Mouse (Mus musculus): ENCODE data around the gene Rbfox1. TPM values are rescaled to one million over a fixed set of nuclear protein-coding genes. Genes with fewer than 3 reads are reported as not detected.
A peak's percentile ranks its signal among the peaks of the same experiment; 100 is the strongest.

The Rbfox1 gene
- polyA plus RNA-seq, 1 experiment from 2014 or later: 276 TPM

GRCm38 (mm10) chr16:7352808-7353207 is 1467.7 kb downstream of the Rbfox1 start:
- no peak overlapping the region for H3K9ac ChIP-seq (ENCODE audit: low read depth, low read length)
- no peaks in the 10 kb centered on the region for H3K27me3 ChIP-seq (replicated peaks; ENCODE audit: control insufficient read depth, insufficient read depth, low read length)
- H3K4me2 ChIP-seq (ENCODE audit: low read length): no peak overlapping the region
- H3K9me3 ChIP-seq (ENCODE audit: control insufficient read depth, low read length): no peaks in the 10 kb centered on the region
- H3K36me3 ChIP-seq (ENCODE audit: control insufficient read depth, insufficient read depth, low read length): no peaks in the 10 kb centered on the region
- peaks cover 3% of the 10 kb centered on the region for H3K4me1 ChIP-seq (ENCODE audit: control insufficient read depth, insufficient read depth, low read depth, low read length)
- 59% methylated on average over 16 of the region's 16 CpGs for WGBS
- no peak overlapping the region for H3K4me3 ChIP-seq (ENCODE audit: low read length)
- ATAC-seq: peak; percentile 48; the same call in 1 of the 2 replicates
- peak overlapping the region; percentile 20; the same call in 1 of the 2 replicates for H3K27ac ChIP-seq (ENCODE audit: low read depth, low read length)

- Histone ChIP-seq H3K4me1 (ENCODE audit: control insufficient read depth, insufficient read depth, low read depth, low read length) (peaks cover 3% of the 10 kb centered on the region), H3K4me2 (ENCODE audit: low read length) (no peak overlapping the region), H3K27ac (ENCODE audit: low read depth, low read length) (no peak overlapping the region), H3K27me3 (replicated peaks; ENCODE audit: control insufficient read depth, insufficient read depth, low read length) (no peaks in the 10 kb centered on the region), H3K36me3 (ENCODE audit: control insufficient read depth, insufficient read depth, low read length) (no peaks in the 10 kb centered on the region), H3K9me3 (ENCODE audit: control insufficient read depth, low read length) (no peaks in the 10 kb centered on the region), H3K9ac (ENCODE audit: low read depth, low read length) (no peak overlapping the region), H3K4me3 (ENCODE audit: low read length) (no peak overlapping the region)
- ATAC-seq: no peak
- WGBS: 61% methylated on average over 4 of the region's 4 CpGs
Measured at GRCm38 (mm10) chr16:7354116-7354515, 1469.0 kb downstream of the Rbfox1 start.

GRCm38 (mm10) chr16:7359043-7359442 is 1473.9 kb downstream of the Rbfox1 start:
- H3K27me3 ChIP-seq (replicated peaks; ENCODE audit: control insufficient read depth, insufficient read depth, low read length): no peaks in the 10 kb centered on the region
- H3K27ac ChIP-seq (ENCODE audit: low read depth, low read length): no peak overlapping the region
- H3K4me1 ChIP-seq (ENCODE audit: control insufficient read depth, insufficient read depth, low read depth, low read length): no peaks in the 10 kb centered on the region
- no peaks in the 10 kb centered on the region for H3K9me3 ChIP-seq (ENCODE audit: control insufficient read depth, low read length)
- WGBS: 46% methylated on average over 5 of the region's 5 CpGs
- H3K4me2 ChIP-seq (ENCODE audit: low read length): no peak overlapping the region
- no peak for ATAC-seq
- no peak overlapping the region for H3K9ac ChIP-seq (ENCODE audit: low read depth, low read length)
- no peak overlapping the region for H3K4me3 ChIP-seq (ENCODE audit: low read length)
- no peaks in the 10 kb centered on the region for H3K36me3 ChIP-seq (ENCODE audit: control insufficient read depth, insufficient read depth, low read length)

GRCm38 (mm10) chr16:7360706-7361105 is 1475.6 kb downstream of the Rbfox1 start:
- Histone ChIP-seq H3K4me3 (ENCODE audit: low read length) (no peak overlapping the region), H3K9ac (ENCODE audit: low read depth, low read length) (no peak overlapping the region), H3K4me2 (ENCODE audit: low read length) (no peak overlapping the region), H3K27me3 (replicated peaks; ENCODE audit: control insufficient read depth, insufficient read depth, low read length) (no peaks in the 10 kb centered on the region), H3K27ac (ENCODE audit: low read depth, low read length) (no peak overlapping the region), H3K36me3 (ENCODE audit: control insufficient read depth, insufficient read depth, low read length) (no peaks in the 10 kb centered on the region), H3K9me3 (ENCODE audit: control insufficient read depth, low read length) (no peaks in the 10 kb centered on the region), H3K4me1 (ENCODE audit: control insufficient read depth, insufficient read depth, low read depth, low read length) (no peaks in the 10 kb centered on the region)
- 83% methylated on average over 1 of the region's 1 CpGs for WGBS
- no peak for ATAC-seq

GRCm38 (mm10) chr16:7365878-7366277 is 1480.7 kb downstream of the Rbfox1 start:
- no peak overlapping the region for H3K4me2 ChIP-seq (ENCODE audit: low read length)
- no peaks in the 10 kb centered on the region for H3K36me3 ChIP-seq (ENCODE audit: control insufficient read depth, insufficient read depth, low read length)
- no peak overlapping the region for H3K9ac ChIP-seq (ENCODE audit: low read depth, low read length)
- no peaks in the 10 kb centered on the region for H3K4me1 ChIP-seq (ENCODE audit: control insufficient read depth, insufficient read depth, low read depth, low read length)
- no peak overlapping the region for H3K4me3 ChIP-seq (ENCODE audit: low read length)
- no peak overlapping the region for H3K27ac ChIP-seq (ENCODE audit: low read depth, low read length)
- ATAC-seq: no peak
- no peaks in the 10 kb centered on the region for H3K27me3 ChIP-seq (replicated peaks; ENCODE audit: control insufficient read depth, insufficient read depth, low read length)
- H3K9me3 ChIP-seq (ENCODE audit: control insufficient read depth, low read length): no peaks in the 10 kb centered on the region

GRCm38 (mm10) chr16:7374146-7374545 is 1489.0 kb downstream of the Rbfox1 start:
- Histone ChIP-seq H3K4me1 (ENCODE audit: control insufficient read depth, insufficient read depth, low read depth, low read length) (no peaks in the 10 kb centered on the region), H3K4me3 (ENCODE audit: low read length) (no peak overlapping the region), H3K4me2 (ENCODE audit: low read length) (no peak overlapping the region), H3K9ac (ENCODE audit: low read depth, low read length) (no peak overlapping the region), H3K27ac (ENCODE audit: low read depth, low read length) (no peak overlapping the region), H3K27me3 (replicated peaks; ENCODE audit: control insufficient read depth, insufficient read depth, low read length) (peaks cover 3% of the 10 kb centered on the region; the same call in 1 of the 2 replicates), H3K9me3 (ENCODE audit: control insufficient read depth, low read length) (no peaks in the 10 kb centered on the region), H3K36me3 (ENCODE audit: control insufficient read depth, insufficient read depth, low read length) (no peaks in the 10 kb centered on the region)
- WGBS: 58% methylated on average over 3 of the region's 3 CpGs
- ATAC-seq: no peak

- peak; percentile 40; the same call in 1 of the 2 replicates for ATAC-seq
- H3K36me3 ChIP-seq (ENCODE audit: control insufficient read depth, insufficient read depth, low read length): no peaks in the 10 kb centered on the region
- H3K27ac ChIP-seq (ENCODE audit: low read depth, low read length): peak overlapping the region; percentile 6; the same call in 1 of the 2 replicates
Measured at GRCm38 (mm10) chr16:7374674-7375073, 1489.5 kb downstream of the Rbfox1 start.

GRCm38 (mm10) chr16:7396101-7396500 is 1510.9 kb downstream of the Rbfox1 start:
- Histone ChIP-seq H3K36me3 (ENCODE audit: control insufficient read depth, insufficient read depth, low read length) (no peaks in the 10 kb centered on the region), H3K9me3 (ENCODE audit: control insufficient read depth, low read length) (no peaks in the 10 kb centered on the region), H3K4me1 (ENCODE audit: control insufficient read depth, insufficient read depth, low read depth, low read length) (no peaks in the 10 kb centered on the region), H3K9ac (ENCODE audit: low read depth, low read length) (no peak overlapping the region), H3K4me2 (ENCODE audit: low read length) (no peak overlapping the region), H3K27me3 (replicated peaks; ENCODE audit: control insufficient read depth, insufficient read depth, low read length) (no peaks in the 10 kb centered on the region), H3K4me3 (ENCODE audit: low read length) (no peak overlapping the region), H3K27ac (ENCODE audit: low read depth, low read length) (no peak overlapping the region)
- ATAC-seq: no peak

More at GRCm38 (mm10) chr16:7374674-7375073, 1489.5 kb downstream of the Rbfox1 start:
- H3K9me3 ChIP-seq (ENCODE audit: control insufficient read depth, low read length): no peaks in the 10 kb centered on the region
- H3K4me3 ChIP-seq (ENCODE audit: low read length): no peak overlapping the region
- 52% methylated on average over 2 of the region's 2 CpGs for WGBS
- peaks cover 3% of the 10 kb centered on the region; the same call in 1 of the 2 replicates for H3K27me3 ChIP-seq (replicated peaks; ENCODE audit: control insufficient read depth, insufficient read depth, low read length)
- no peak overlapping the region for H3K9ac ChIP-seq (ENCODE audit: low read depth, low read length)
- no peak overlapping the region for H3K4me2 ChIP-seq (ENCODE audit: low read length)
- no peaks in the 10 kb centered on the region for H3K4me1 ChIP-seq (ENCODE audit: control insufficient read depth, insufficient read depth, low read depth, low read length)

GRCm38 (mm10) chr16:7404766-7405492 is 1519.8 kb downstream of the Rbfox1 start:
- peak; percentile 69 for ATAC-seq
- no peaks in the 10 kb centered on the region for H3K27me3 ChIP-seq (replicated peaks; ENCODE audit: control insufficient read depth, insufficient read depth, low read length)
- no peaks in the 10 kb centered on the region; the same call in none of the 2 replicates for H3K4me1 ChIP-seq (ENCODE audit: control insufficient read depth, insufficient read depth, low read depth, low read length)
- H3K4me2 ChIP-seq (ENCODE audit: low read length): no peak overlapping the region
- 28% methylated on average over 6 of the region's 6 CpGs for WGBS
- H3K27ac ChIP-seq (ENCODE audit: low read depth, low read length): no peak overlapping the region
- no peaks in the 10 kb centered on the region for H3K9me3 ChIP-seq (ENCODE audit: control insufficient read depth, low read length)
- H3K36me3 ChIP-seq (ENCODE audit: control insufficient read depth, insufficient read depth, low read length): no peaks in the 10 kb centered on the region
- H3K9ac ChIP-seq (ENCODE audit: low read depth, low read length): no peak overlapping the region
- H3K4me3 ChIP-seq (ENCODE audit: low read length): no peak overlapping the region

Data from hindbrain, embryonic 16.5 days (tissue).